Mouse (Mus musculus): Measurements from ENCODE around the gene Fam76b. TPM values are rescaled to one million over a fixed set of nuclear protein-coding genes. Genes with fewer than 3 reads are reported as not detected.

Fam76b gene
- polyA plus RNA-seq, 1 experiment = 0.30 TPM

- Histone ChIP-seq H3K36me3 (ENCODE audit: control insufficient read depth) (peaks cover 2% of the 10 kb centered on the region), H3K27me3 (ENCODE audit: control insufficient read depth) (no peaks in the 10 kb centered on the region), H3K4me3 (replicated peaks) (no peak overlapping the region), H3K4me1 (ENCODE audit: control insufficient read depth) (no peaks in the 10 kb centered on the region), H3K9me3 (ENCODE audit: control insufficient read depth, low read length) (no peaks in the 10 kb centered on the region)
- no peak for TF ChIP-seq TAL1 (IDR thresholded peaks at IDR 0.05; ENCODE audit: low read length)
- TF ChIP-seq GATA1 (IDR thresholded peaks at IDR 0.05; ENCODE audit: low read length) = no peak
Measured at GRCm38 (mm10) chr9:13853876-13854275, 26.4 kb downstream of the Fam76b start.

DNA sequence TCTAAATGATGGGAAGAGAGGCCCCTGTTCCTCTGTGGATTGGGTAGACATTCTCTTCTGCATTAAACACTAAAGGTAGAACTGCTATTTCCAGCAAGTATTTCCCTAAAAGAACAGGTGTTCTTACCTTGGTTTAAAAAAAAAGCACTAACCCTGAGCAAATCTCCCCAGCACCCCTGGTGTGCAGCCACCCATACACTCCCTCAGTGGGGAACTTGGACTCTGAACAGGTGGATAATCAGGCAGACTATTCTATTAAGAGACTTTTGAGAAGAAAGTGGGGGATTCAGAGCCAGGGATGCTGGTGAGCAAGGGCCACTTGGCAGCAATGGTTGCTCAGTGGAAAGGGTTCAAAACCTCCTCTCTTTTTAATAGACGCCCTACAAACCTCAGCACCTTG is 28.7 kb downstream of the Fam76b start:
- H3K4me3 ChIP-seq (replicated peaks) = no peak overlapping the region
- H3K9me3 ChIP-seq (ENCODE audit: control insufficient read depth, low read length) = no peaks in the 10 kb centered on the region
- no peaks in the 10 kb centered on the region for H3K4me1 ChIP-seq (ENCODE audit: control insufficient read depth)
- no peak for TF ChIP-seq GATA1 (IDR thresholded peaks at IDR 0.05; ENCODE audit: low read length)
- TF ChIP-seq TAL1 (IDR thresholded peaks at IDR 0.05; ENCODE audit: low read length) = no peak
- H3K36me3 ChIP-seq (ENCODE audit: control insufficient read depth) = no peaks in the 10 kb centered on the region
- H3K27me3 ChIP-seq (ENCODE audit: control insufficient read depth) = no peaks in the 10 kb centered on the region

GRCm38 (mm10) chr9:13856777-13857176 is 29.3 kb downstream of the Fam76b start:
- TF ChIP-seq TAL1 (IDR thresholded peaks at IDR 0.05; ENCODE audit: low read length) (no peak), GATA1 (IDR thresholded peaks at IDR 0.05; ENCODE audit: low read length) (no peak)
- Histone ChIP-seq H3K9me3 (ENCODE audit: control insufficient read depth, low read length) (no peaks in the 10 kb centered on the region), H3K36me3 (ENCODE audit: control insufficient read depth) (no peaks in the 10 kb centered on the region), H3K27me3 (ENCODE audit: control insufficient read depth) (no peaks in the 10 kb centered on the region), H3K4me3 (replicated peaks) (no peak overlapping the region), H3K4me1 (ENCODE audit: control insufficient read depth) (no peaks in the 10 kb centered on the region)

DNA sequence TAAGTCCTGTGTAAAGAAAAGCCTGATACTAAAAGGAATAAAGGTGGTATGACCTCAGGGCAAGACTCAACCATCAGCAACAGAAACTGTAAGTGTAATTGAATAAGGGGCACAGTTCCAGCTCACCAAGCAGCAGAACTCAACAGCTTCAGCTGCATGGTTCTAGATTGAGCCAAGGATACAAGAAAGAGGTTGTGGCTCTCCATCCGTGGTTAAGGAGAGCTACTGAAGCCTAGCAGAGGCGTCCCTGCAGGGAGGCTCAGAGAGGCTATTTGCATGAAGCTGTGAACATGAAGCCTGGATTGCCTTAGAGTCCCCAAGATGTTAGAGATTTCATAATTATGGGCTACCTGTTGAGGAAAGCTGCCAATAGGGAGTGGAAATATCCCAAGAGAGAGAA is 40.1 kb downstream of the Fam76b start:
- TF ChIP-seq GATA1 (IDR thresholded peaks at IDR 0.05; ENCODE audit: low read length) = no peak
- Histone ChIP-seq H3K4me1 (ENCODE audit: control insufficient read depth) (no peaks in the 10 kb centered on the region), H3K27me3 (ENCODE audit: control insufficient read depth) (no peaks in the 10 kb centered on the region), H3K36me3 (ENCODE audit: control insufficient read depth) (no peaks in the 10 kb centered on the region), H3K4me3 (replicated peaks) (no peak overlapping the region), H3K9me3 (ENCODE audit: control insufficient read depth, low read length) (no peaks in the 10 kb centered on the region)

GRCm38 (mm10) chr9:13871631-13872030 is 44.1 kb downstream of the Fam76b start:
- no peaks in the 10 kb centered on the region for H3K4me1 ChIP-seq (ENCODE audit: control insufficient read depth)
- TF ChIP-seq TAL1 (IDR thresholded peaks at IDR 0.05; ENCODE audit: low read length) (no peak), GATA1 (IDR thresholded peaks at IDR 0.05; ENCODE audit: low read length) (no peak)

GRCm38 (mm10) chr9:13874359-13874758 is 46.8 kb downstream of the Fam76b start:
- H3K4me3 ChIP-seq (replicated peaks) = no peak overlapping the region
- no peaks in the 10 kb centered on the region for H3K36me3 ChIP-seq (ENCODE audit: control insufficient read depth)
- no peaks in the 10 kb centered on the region for H3K27me3 ChIP-seq (ENCODE audit: control insufficient read depth)
- H3K9me3 ChIP-seq (ENCODE audit: control insufficient read depth, low read length) = no peaks in the 10 kb centered on the region
- H3K4me1 ChIP-seq (ENCODE audit: control insufficient read depth) = no peaks in the 10 kb centered on the region
- TF ChIP-seq TAL1 (IDR thresholded peaks at IDR 0.05; ENCODE audit: low read length) (no peak), GATA1 (IDR thresholded peaks at IDR 0.05; ENCODE audit: low read length) (no peak)

More at GRCm38 (mm10) chr9:13871631-13872030, 44.1 kb downstream of the Fam76b start:
- Histone ChIP-seq H3K36me3 (ENCODE audit: control insufficient read depth) (no peaks in the 10 kb centered on the region), H3K9me3 (ENCODE audit: control insufficient read depth, low read length) (no peaks in the 10 kb centered on the region), H3K27me3 (ENCODE audit: control insufficient read depth) (no peaks in the 10 kb centered on the region), H3K4me3 (replicated peaks) (no peak overlapping the region)

DNA sequence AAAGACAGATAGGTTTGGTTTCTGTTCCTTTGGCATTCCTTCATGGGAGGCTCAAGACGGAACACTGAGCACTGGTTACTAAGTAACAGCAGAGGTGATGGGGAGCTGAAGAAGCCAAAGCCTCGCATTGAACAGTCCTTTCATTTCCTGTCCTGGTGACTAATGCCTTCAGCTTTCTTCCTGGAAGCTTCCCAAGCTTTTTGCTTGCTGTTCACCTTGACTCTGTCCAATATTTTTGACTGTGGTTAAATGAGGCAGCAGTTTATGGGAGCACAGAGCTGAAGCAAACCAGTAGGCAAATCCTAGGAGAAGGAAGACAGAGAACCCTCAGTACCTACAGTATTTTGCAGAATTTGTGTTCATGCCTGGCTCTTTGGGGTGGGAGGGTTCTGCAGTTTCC is 47.8 kb downstream of the Fam76b start:
- Histone ChIP-seq H3K4me3 (replicated peaks) (no peak overlapping the region), H3K36me3 (ENCODE audit: control insufficient read depth) (no peaks in the 10 kb centered on the region), H3K9me3 (ENCODE audit: control insufficient read depth, low read length) (no peaks in the 10 kb centered on the region), H3K27me3 (ENCODE audit: control insufficient read depth) (no peaks in the 10 kb centered on the region), H3K4me1 (ENCODE audit: control insufficient read depth) (no peaks in the 10 kb centered on the region)
- TF ChIP-seq TAL1 (IDR thresholded peaks at IDR 0.05; ENCODE audit: low read length) = no peak
- no peak for TF ChIP-seq GATA1 (IDR thresholded peaks at IDR 0.05; ENCODE audit: low read length)

GRCm38 (mm10) chr9:13880761-13881160 is 53.2 kb downstream of the Fam76b start:
- Histone ChIP-seq H3K27me3 (ENCODE audit: control insufficient read depth) (no peaks in the 10 kb centered on the region), H3K4me1 (ENCODE audit: control insufficient read depth) (no peaks in the 10 kb centered on the region), H3K9me3 (ENCODE audit: control insufficient read depth, low read length) (no peaks in the 10 kb centered on the region), H3K4me3 (replicated peaks) (no peak overlapping the region), H3K36me3 (ENCODE audit: control insufficient read depth) (no peaks in the 10 kb centered on the region)
- TF ChIP-seq GATA1 (IDR thresholded peaks at IDR 0.05; ENCODE audit: low read length) (no peak), TAL1 (IDR thresholded peaks at IDR 0.05; ENCODE audit: low read length) (no peak)

DNA sequence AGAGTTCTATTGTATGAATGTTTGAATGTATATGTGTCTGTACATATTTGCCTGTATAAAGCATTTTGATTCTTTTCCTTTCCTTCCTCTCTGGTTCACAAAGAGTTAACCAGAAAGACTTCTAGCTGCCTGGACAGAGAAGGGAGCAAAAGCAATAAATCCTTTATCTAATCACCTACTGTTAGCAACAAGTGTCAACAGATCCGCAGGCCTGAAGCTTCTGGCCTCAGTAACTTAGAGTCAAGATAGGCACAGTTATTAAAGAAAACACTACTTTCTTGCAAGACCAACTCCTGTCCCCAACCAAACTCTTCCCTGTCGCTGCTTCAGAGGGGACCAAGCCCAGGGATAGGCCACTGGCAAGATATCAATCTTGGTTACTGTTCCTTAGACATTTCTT is 55.0 kb downstream of the Fam76b start:
- no peaks in the 10 kb centered on the region for H3K36me3 ChIP-seq (ENCODE audit: control insufficient read depth)
- H3K9me3 ChIP-seq (ENCODE audit: control insufficient read depth, low read length) = no peaks in the 10 kb centered on the region
- H3K4me1 ChIP-seq (ENCODE audit: control insufficient read depth) = no peaks in the 10 kb centered on the region
- no peaks in the 10 kb centered on the region for H3K27me3 ChIP-seq (ENCODE audit: control insufficient read depth)
- no peak overlapping the region for H3K4me3 ChIP-seq (replicated peaks)
- TF ChIP-seq GATA1 (IDR thresholded peaks at IDR 0.05; ENCODE audit: low read length) = no peak
- TF ChIP-seq TAL1 (IDR thresholded peaks at IDR 0.05; ENCODE audit: low read length) = no peak

DNA sequence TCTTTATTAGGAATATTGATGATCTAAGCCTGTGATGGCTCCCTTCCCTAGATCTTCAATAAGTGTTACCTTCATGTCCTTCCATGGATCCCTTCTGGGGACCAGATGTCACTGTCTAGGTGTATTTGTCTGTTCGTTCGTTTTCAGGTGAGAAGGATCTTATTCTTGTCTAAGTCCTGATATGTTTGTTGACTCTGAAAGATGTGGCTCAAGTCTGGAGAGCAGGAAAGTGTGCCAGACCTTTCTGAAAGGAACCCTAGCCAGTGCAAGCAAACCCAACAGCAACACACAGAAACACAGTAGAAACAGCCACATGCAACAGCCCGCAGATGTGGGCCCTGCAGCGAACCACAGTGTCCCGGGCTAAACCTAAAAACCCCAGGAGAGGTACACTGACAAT is 61.5 kb downstream of the Fam76b start:
- no peaks in the 10 kb centered on the region for H3K4me1 ChIP-seq (ENCODE audit: control insufficient read depth)
- H3K9me3 ChIP-seq (ENCODE audit: control insufficient read depth, low read length) = peaks cover 5% of the 10 kb centered on the region
- H3K36me3 ChIP-seq (ENCODE audit: control insufficient read depth) = no peaks in the 10 kb centered on the region
- no peak overlapping the region for H3K4me3 ChIP-seq (replicated peaks)
- H3K27me3 ChIP-seq (ENCODE audit: control insufficient read depth) = no peaks in the 10 kb centered on the region; the same call in 1 of the 2 replicates
- TF ChIP-seq TAL1 (IDR thresholded peaks at IDR 0.05; ENCODE audit: low read length) = no peak
- no peak for TF ChIP-seq GATA1 (IDR thresholded peaks at IDR 0.05; ENCODE audit: low read length)

Data from erythroblast, embryonic 14.5 days (primary cell).